Mouse (Mus musculus): Measurements from ENCODE around the gene Mif4gd. TPM values are rescaled to one million over a fixed set of nuclear protein-coding genes. Genes with fewer than 3 reads are reported as not detected.
"Not testable (repeated sequence)": the region's sequence is repeated elsewhere in the genome, so short reads cannot be mapped to it uniquely, and the experiment has no call there.

Mif4gd gene
- polyA plus RNA-seq (2016; fragmentation: Nextera tagmentation; extraction: Ambion mirVana) = 20.9 and 22.0 TPM in 2 replicates

- H3K36me3 ChIP-seq = peaks cover 51% of the 10 kb centered on the region
- under 1% methylated on average over 80 of the region's 80 CpGs for WGBS
These were observed at the start of gene Mif4gd for GRCm38 (mm10) chr11:115612410-115613137. Gene Mif4gd (minus strand): TSS chr11:115612969.

GRCm38 (mm10) chr11:115660376-115660775 is 47.6 kb upstream of the Mif4gd start:
- WGBS = 93% methylated on average over 4 of the region's 4 CpGs
- no peaks in the 10 kb centered on the region for H3K27me3 ChIP-seq (replicated peaks)
- H3K4me2 ChIP-seq = no peak overlapping the region
- peaks cover 6% of the 10 kb centered on the region for H3K36me3 ChIP-seq
- H3K4me3 ChIP-seq = no peak overlapping the region
- H3K9me3 ChIP-seq (replicated peaks) = no peaks in the 10 kb centered on the region
- peaks cover 11% of the 10 kb centered on the region for H3K4me1 ChIP-seq (replicated peaks)
- H3K9ac ChIP-seq = no peak overlapping the region
- H3K27ac ChIP-seq (ENCODE audit: poor library complexity, severe bottlenecking) = no peak overlapping the region
- no peak for ATAC-seq (ENCODE audit: insufficient number of reproducible peaks, low FRiP score)

More at GRCm38 (mm10) chr11:115612410-115613137, at the start of gene Mif4gd:
- Histone ChIP-seq H3K4me2 (peak within 1 kb of the TSS; percentile 84), H3K27ac (ENCODE audit: poor library complexity, severe bottlenecking) (peak within 1 kb of the TSS; percentile 94), H3K4me3 (peak within 1 kb of the TSS; percentile 61), H3K27me3 (replicated peaks) (no peaks in the 10 kb centered on the region), H3K9ac (peak within 1 kb of the TSS; percentile 83), H3K9me3 (replicated peaks) (no peaks in the 10 kb centered on the region), H3K4me1 (replicated peaks) (peaks cover 39% of the 10 kb centered on the region)
- peak; percentile 87 for ATAC-seq (ENCODE audit: insufficient number of reproducible peaks, low FRiP score)

- H3K27ac ChIP-seq (ENCODE audit: poor library complexity, severe bottlenecking) = no peak overlapping the region
- WGBS = 89% methylated on average over 6 of the region's 6 CpGs
- ATAC-seq (ENCODE audit: insufficient number of reproducible peaks, low FRiP score) = no peak
- H3K9me3 ChIP-seq (replicated peaks) = no peaks in the 10 kb centered on the region
- H3K4me2 ChIP-seq = no peak overlapping the region
- no peak overlapping the region; the same call in 1 of the 2 replicates for H3K9ac ChIP-seq
- H3K4me1 ChIP-seq (replicated peaks) = peaks cover 14% of the 10 kb centered on the region
- peaks cover 19% of the 10 kb centered on the region for H3K36me3 ChIP-seq
- no peaks in the 10 kb centered on the region for H3K27me3 ChIP-seq (replicated peaks)
- no peak overlapping the region for H3K4me3 ChIP-seq
These were observed 45.8 kb upstream of the Mif4gd start for GRCm38 (mm10) chr11:115658521-115658920.

- H3K4me3 ChIP-seq = no peak overlapping the region
- H3K27me3 ChIP-seq (replicated peaks) = no peaks in the 10 kb centered on the region
- H3K4me2 ChIP-seq = no peak overlapping the region
- peaks cover 38% of the 10 kb centered on the region for H3K4me1 ChIP-seq (replicated peaks)
- ATAC-seq (ENCODE audit: insufficient number of reproducible peaks, low FRiP score) = no peak
- 48% methylated on average over 2 of the region's 2 CpGs for whole genome bisulfite sequencing
- no peak overlapping the region for H3K27ac ChIP-seq (ENCODE audit: poor library complexity, severe bottlenecking)
- peak overlapping the region; percentile 21; the same call in 1 of the 2 replicates for H3K9ac ChIP-seq
- no peaks in the 10 kb centered on the region for H3K9me3 ChIP-seq (replicated peaks)
- peaks cover 15% of the 10 kb centered on the region for H3K36me3 ChIP-seq
These were observed 41.4 kb upstream of the Mif4gd start for GRCm38 (mm10) chr11:115654128-115654527.

- Histone ChIP-seq H3K9me3 (replicated peaks) (no peaks in the 10 kb centered on the region), H3K27ac (ENCODE audit: poor library complexity, severe bottlenecking) (peak overlapping the region; percentile 80), H3K4me3 (no peak overlapping the region), H3K27me3 (replicated peaks) (no peaks in the 10 kb centered on the region), H3K9ac (0 out of 2 replicates have a peak overlapping the region, but pooled peaks have one; percentile 27), H3K36me3 (peaks cover 23% of the 10 kb centered on the region), H3K4me2 (peak overlapping the region; percentile 27), H3K4me1 (replicated peaks) (peaks cover 35% of the 10 kb centered on the region)
- ATAC-seq (ENCODE audit: insufficient number of reproducible peaks, low FRiP score) = peak; percentile 38; the same call in 1 of the 2 replicates
- 55% methylated on average over 3 of the region's 3 CpGs for WGBS
These were observed 40.4 kb upstream of the Mif4gd start for GRCm38 (mm10) chr11:115653194-115653593.

- Histone ChIP-seq H3K9ac (no peak overlapping the region), H3K27ac (ENCODE audit: poor library complexity, severe bottlenecking) (no peak overlapping the region), H3K4me3 (no peak overlapping the region), H3K36me3 (peaks cover 32% of the 10 kb centered on the region), H3K4me1 (replicated peaks) (peaks cover 33% of the 10 kb centered on the region), H3K4me2 (no peak overlapping the region), H3K27me3 (replicated peaks) (no peaks in the 10 kb centered on the region), H3K9me3 (replicated peaks) (no peaks in the 10 kb centered on the region)
- WGBS = 89% methylated on average over 3 of the region's 3 CpGs
- ATAC-seq (ENCODE audit: insufficient number of reproducible peaks, low FRiP score) = no peak
These were observed 38.9 kb upstream of the Mif4gd start for GRCm38 (mm10) chr11:115651680-115652079.

GRCm38 (mm10) chr11:115649706-115650105 is 36.9 kb upstream of the Mif4gd start:
- no peak overlapping the region for H3K4me3 ChIP-seq
- H3K4me1 ChIP-seq (replicated peaks) = peaks cover 33% of the 10 kb centered on the region
- peak overlapping the region; percentile 11; the same call in 1 of the 2 replicates for H3K9ac ChIP-seq
- peak overlapping the region; percentile 26; the same call in 1 of the 2 replicates for H3K27ac ChIP-seq (ENCODE audit: poor library complexity, severe bottlenecking)
- no peaks in the 10 kb centered on the region for H3K9me3 ChIP-seq (replicated peaks)
- no peaks in the 10 kb centered on the region for H3K27me3 ChIP-seq (replicated peaks)
- H3K4me2 ChIP-seq = no peak overlapping the region
- 56% methylated on average over 10 of the region's 10 CpGs for WGBS
- peaks cover 41% of the 10 kb centered on the region for H3K36me3 ChIP-seq
- ATAC-seq (ENCODE audit: insufficient number of reproducible peaks, low FRiP score) = no peak

- H3K9ac ChIP-seq = no peak overlapping the region
- WGBS = 51% methylated on average over 6 of the region's 6 CpGs
- H3K27ac ChIP-seq (ENCODE audit: poor library complexity, severe bottlenecking) = no peak overlapping the region
- H3K4me1 ChIP-seq (replicated peaks) = peaks cover 15% of the 10 kb centered on the region
- H3K27me3 ChIP-seq (replicated peaks) = no peaks in the 10 kb centered on the region
- ATAC-seq (ENCODE audit: insufficient number of reproducible peaks, low FRiP score) = no peak
- H3K4me3 ChIP-seq = no peak overlapping the region
- H3K4me2 ChIP-seq = no peak overlapping the region
- H3K9me3 ChIP-seq (replicated peaks) = no peaks in the 10 kb centered on the region
- peaks cover 38% of the 10 kb centered on the region for H3K36me3 ChIP-seq
These were observed 34.7 kb upstream of the Mif4gd start for GRCm38 (mm10) chr11:115647459-115647858.

GRCm38 (mm10) chr11:115646439-115646838 is 33.7 kb upstream of the Mif4gd start:
- H3K9me3 ChIP-seq (replicated peaks) = no peaks in the 10 kb centered on the region
- no peak overlapping the region for H3K27ac ChIP-seq (ENCODE audit: poor library complexity, severe bottlenecking)
- no peak overlapping the region for H3K4me3 ChIP-seq
- H3K9ac ChIP-seq = no peak overlapping the region
- WGBS = 91% methylated on average over 9 of the region's 9 CpGs
- H3K4me1 ChIP-seq (replicated peaks) = peaks cover 15% of the 10 kb centered on the region
- H3K4me2 ChIP-seq = no peak overlapping the region
- ATAC-seq (ENCODE audit: insufficient number of reproducible peaks, low FRiP score) = no peak
- H3K36me3 ChIP-seq = peaks cover 38% of the 10 kb centered on the region
- no peaks in the 10 kb centered on the region for H3K27me3 ChIP-seq (replicated peaks)

- 77% methylated on average over 14 of the region's 14 CpGs for WGBS
- H3K36me3 ChIP-seq = peaks cover 38% of the 10 kb centered on the region
These were observed 32.7 kb upstream of the Mif4gd start for GRCm38 (mm10) chr11:115645498-115645897.

GRCm38 (mm10) chr11:115644308-115644707 is 31.5 kb upstream of the Mif4gd start:
- H3K4me2 ChIP-seq = no peak overlapping the region
- H3K4me1 ChIP-seq (replicated peaks) = no peaks in the 10 kb centered on the region
- no peak overlapping the region for H3K9ac ChIP-seq
- 90% methylated on average over 13 of the region's 13 CpGs for WGBS
- no peaks in the 10 kb centered on the region for H3K27me3 ChIP-seq (replicated peaks)
- ATAC-seq (ENCODE audit: insufficient number of reproducible peaks, low FRiP score) = no peak
- H3K27ac ChIP-seq (ENCODE audit: poor library complexity, severe bottlenecking) = no peak overlapping the region
- no peak overlapping the region for H3K4me3 ChIP-seq
- H3K36me3 ChIP-seq = peaks cover 38% of the 10 kb centered on the region
- no peaks in the 10 kb centered on the region for H3K9me3 ChIP-seq (replicated peaks)

More at GRCm38 (mm10) chr11:115645498-115645897, 32.7 kb upstream of the Mif4gd start:
- H3K27me3 ChIP-seq (replicated peaks); ATAC-seq (ENCODE audit: insufficient number of reproducible peaks, low FRiP score); H3K4me2 ChIP-seq; H3K4me3 ChIP-seq; H3K27ac ChIP-seq (ENCODE audit: poor library complexity, severe bottlenecking); H3K9me3 ChIP-seq (replicated peaks); H3K9ac ChIP-seq; H3K4me1 ChIP-seq (replicated peaks): not testable (repeated sequence)

Data from heart, embryonic 12.5 days (tissue).